Mouse (Mus musculus) myocyte (in vitro differentiated cells): Measurements from ENCODE around the gene Psenen. TPM values are rescaled to one million over a fixed set of nuclear protein-coding genes. Genes with fewer than 3 reads are reported as not detected.
A peak's percentile ranks its signal among the peaks of the same experiment; 100 is the strongest.

Experiments used
- H3K27me3 ChIP-seq: one replicate; pipeline ENCODE4 v1.6.1; 2011; ENCODE audit not compliant: control insufficient read depth, insufficient read depth, insufficient read length
- H3K36me3 ChIP-seq: one replicate; pipeline ENCODE4 v1.6.1; 2011; ENCODE audit not compliant: control insufficient read depth, insufficient read depth
- H3K4me2 ChIP-seq: one replicate; pipeline ENCODE4 v1.6.1; 2011; ENCODE audit warnings: low read depth, control low read depth
- H3K4me3 ChIP-seq: one replicate; pipeline ENCODE4 v1.5.1; 2011; ENCODE audit warnings: mild to moderate bottlenecking, control low read depth, moderate library complexity
- H3K79me2 ChIP-seq: one replicate; pipeline ENCODE4 v1.6.1; 2011; ENCODE audit not compliant: control insufficient read depth, insufficient read depth
- H3ac ChIP-seq: one replicate; pipeline ENCODE4 v1.6.1; 2011; ENCODE audit not compliant: control insufficient read depth, insufficient read length
- CEBPB ChIP-seq: IDR thresholded peaks from 2 replicates; pipeline ENCODE4 v1.6.1; 2011; ENCODE audit warnings: mild to moderate bottlenecking, moderate library complexity; ENCODE audit not compliant: poor library complexity, insufficient read depth, severe bottlenecking
- E2F4 ChIP-seq: IDR thresholded peaks from one replicate; pipeline ENCODE4 v1.6.1; 2011; ENCODE audit warnings: mild to moderate bottlenecking, control low read depth, moderate library complexity; ENCODE audit not compliant: insufficient read depth
- MAX ChIP-seq: IDR thresholded peaks from one replicate; pipeline ENCODE4 v1.6.1; 2011; ENCODE audit warnings: low read depth, mild to moderate bottlenecking, control low read depth
- MYOD1 ChIP-seq, 3 experiments: IDR thresholded peaks; one replicate each; pipeline ENCODE4 v1.6.1; 2011; ENCODE audit warnings: control low read depth in 2 of 3, low read depth in 2 of 3, mild to moderate bottlenecking in 2 of 3, moderate library complexity in 1 of 3; ENCODE audit not compliant: insufficient read length in 2 of 3, control insufficient read depth in 1 of 3
- MYOG ChIP-seq, 3 experiments: IDR thresholded peaks; one replicate each; pipeline ENCODE4 v1.6.1; 2011; ENCODE audit warnings: control low read depth in 2 of 3, low read depth in 2 of 3, mild to moderate bottlenecking in 2 of 3; ENCODE audit not compliant: insufficient read length in 2 of 3, control insufficient read depth in 1 of 3, insufficient read depth in 1 of 3
- POLR2A ChIP-seq: IDR thresholded peaks from one replicate; pipeline ENCODE4 v1.6.1; 2011; ENCODE audit warnings: low read depth, mild to moderate bottlenecking, control low read depth, moderate library complexity; ENCODE audit not compliant: insufficient read length
- POLR2AphosphoS2 ChIP-seq: IDR thresholded peaks from one replicate; pipeline ENCODE4 v1.6.1; 2011; ENCODE audit warnings: low read depth, control low read depth; ENCODE audit not compliant: insufficient read length
- REST ChIP-seq: IDR thresholded peaks from one replicate; pipeline ENCODE4 v1.6.1; 2011; ENCODE audit warnings: mild to moderate bottlenecking, control low read depth, moderate library complexity; ENCODE audit not compliant: insufficient read depth, insufficient read length
- SRF ChIP-seq: IDR thresholded peaks from one replicate; pipeline ENCODE4 v1.6.1; 2011; ENCODE audit warnings: low read depth; ENCODE audit not compliant: control insufficient read depth, insufficient read length
- TCF12 ChIP-seq: IDR thresholded peaks from one replicate; pipeline ENCODE4 v1.6.1; 2011; ENCODE audit warnings: mild to moderate bottlenecking, control low read depth; ENCODE audit not compliant: poor library complexity, insufficient read depth, severe bottlenecking
- TCF3 ChIP-seq: IDR thresholded peaks from one replicate; pipeline ENCODE4 v1.6.1; 2011; ENCODE audit warnings: low read depth, control low read depth; ENCODE audit not compliant: insufficient read length
- USF1 ChIP-seq: IDR thresholded peaks from one replicate; pipeline ENCODE4 v1.6.1; 2011; ENCODE audit warnings: low read depth, mild to moderate bottlenecking, control low read depth, moderate library complexity
- polyA plus RNA-seq: library from polyadenylated mRNA; unstranded; fragments of >200 nt; fragmentation: generic; extraction: Trizol; gene quantifications from one replicate; pipeline ENCODE4 v1.2.1, GENCODE M21; 2012; ENCODE audit warnings: missing spikeins

Gene Psenen
- polyA plus RNA-seq, 1 experiment: 169 TPM

DNA sequence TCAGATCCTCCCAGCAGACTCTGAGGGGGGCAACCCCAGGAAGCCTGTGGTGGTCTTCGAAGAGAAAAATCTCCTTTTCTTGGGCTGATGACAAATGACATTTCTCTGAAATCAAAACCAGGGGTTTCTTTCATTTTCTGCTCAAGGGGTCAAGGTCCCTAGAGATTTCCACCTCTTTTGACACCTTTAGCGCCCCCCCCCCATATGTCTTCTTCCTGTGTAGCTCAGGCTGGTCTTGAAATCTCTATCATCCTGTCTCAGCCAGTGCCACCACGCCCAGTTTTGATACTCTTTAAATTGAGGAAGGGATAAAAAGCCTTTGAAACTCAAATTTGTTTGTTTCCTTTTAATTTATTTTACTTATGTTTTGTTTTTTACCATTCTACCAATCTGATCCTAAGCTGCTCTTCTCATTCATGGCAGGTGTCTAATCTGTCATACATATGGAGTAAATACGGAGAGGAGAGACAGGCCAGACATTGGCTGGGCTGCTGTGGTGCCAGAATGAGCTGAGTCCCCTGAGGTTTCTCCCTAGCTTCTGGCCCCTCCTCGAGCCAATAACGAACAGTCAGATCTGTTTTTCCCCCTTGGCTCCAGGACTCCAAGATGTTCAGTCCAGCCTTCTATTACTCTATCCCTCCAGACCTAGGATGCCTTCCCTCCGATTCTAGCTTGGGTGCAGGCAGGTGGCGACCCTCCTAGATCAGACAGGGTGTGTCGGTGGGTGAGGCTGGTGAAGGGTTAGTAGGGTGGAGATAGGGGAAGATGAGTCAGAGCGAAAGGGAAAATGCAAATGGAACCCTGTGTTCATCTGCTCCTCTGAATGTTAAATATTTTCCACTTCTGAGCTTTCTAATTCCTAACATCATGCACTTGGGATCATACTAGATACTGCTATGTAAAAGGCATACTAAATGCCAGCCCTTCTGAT lies 30.4 kb upstream of the Psenen start:
- H3K36me3 ChIP-seq: no peaks in the 10 kb centered on the region
- H3ac ChIP-seq: no peak overlapping the region
- no peak overlapping the region for H3K4me2 ChIP-seq
- H3K27me3 ChIP-seq: peaks cover 43% of the 10 kb centered on the region
- H3K4me3 ChIP-seq: no peak overlapping the region
- TF ChIP-seq TCF12 (no peak), REST (no peak), CEBPB (no peak), POLR2A (no peak)
- no peaks in the 10 kb centered on the region for H3K79me2 ChIP-seq

DNA sequence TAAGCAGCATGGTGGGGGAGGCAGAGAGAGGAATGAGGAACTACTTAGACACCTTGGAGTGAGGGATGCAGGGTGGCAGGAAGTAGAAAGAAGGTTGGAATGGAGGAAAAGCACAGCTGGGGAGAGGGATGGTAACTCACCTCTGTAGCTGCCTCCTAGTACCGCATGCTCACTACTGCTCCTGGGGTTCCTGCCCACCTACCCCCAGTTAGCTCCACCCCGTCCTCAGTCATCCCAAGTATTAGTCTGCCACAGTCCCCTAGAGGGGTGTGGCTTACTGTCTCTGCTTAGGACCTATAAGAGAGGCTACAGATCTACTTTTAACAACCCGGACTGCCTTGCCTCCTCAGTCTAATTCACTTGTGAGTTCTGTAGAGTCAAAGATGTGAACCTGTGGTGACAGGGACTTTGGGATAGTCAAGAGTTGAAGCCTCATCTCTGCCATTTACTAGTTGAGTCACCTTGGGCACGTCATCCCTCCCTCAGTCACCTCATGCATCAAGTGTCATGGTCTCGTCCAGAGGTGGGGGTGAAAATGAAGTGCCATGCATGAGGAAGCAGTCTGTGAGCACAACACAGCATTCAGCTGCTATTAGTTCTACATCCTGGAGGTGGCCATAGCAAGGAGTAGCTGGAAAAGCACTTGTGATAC lies 29.5 kb upstream of the Psenen start:
- no peak overlapping the region for H3K4me2 ChIP-seq
- H3K4me3 ChIP-seq: no peak overlapping the region
- no peaks in the 10 kb centered on the region for H3K36me3 ChIP-seq
- H3K79me2 ChIP-seq: peaks cover 4% of the 10 kb centered on the region
- H3K27me3 ChIP-seq: peaks cover 33% of the 10 kb centered on the region
- TF ChIP-seq USF1 (no peak), REST (no peak), E2F4 (no peak), TCF12 (no peak), POLR2AphosphoS2 (peak; percentile 6), MAX (no peak), MYOG (IDR thresholded peaks at IDR 0.05; ENCODE audit: control insufficient read depth in 1 of 3, insufficient read depth in 1 of 3, insufficient read length in 2 of 3, low read depth in 2 of 3) (no peak)
- H3ac ChIP-seq: no peak overlapping the region

GRCm38 (mm10) chr7:30591605-30591951 lies 28.2 kb upstream of the Psenen start:
- Histone ChIP-seq H3K36me3 (no peaks in the 10 kb centered on the region), H3K27me3 (peaks cover 21% of the 10 kb centered on the region), H3K79me2 (peaks cover 17% of the 10 kb centered on the region), H3K4me2 (no peak overlapping the region), H3K4me3 (no peak overlapping the region), H3ac (no peak overlapping the region)
- no peak for TF ChIP-seq POLR2A
- no peak for TF ChIP-seq USF1
- TF ChIP-seq MAX: no peak
- TF ChIP-seq MYOD1 (IDR thresholded peaks at IDR 0.05; ENCODE audit: control insufficient read depth in 1 of 3, insufficient read length in 2 of 3, low read depth in 2 of 3): no peak
- no peak for TF ChIP-seq CEBPB
- TF ChIP-seq MYOG (IDR thresholded peaks at IDR 0.05; ENCODE audit: control insufficient read depth in 1 of 3, insufficient read depth in 1 of 3, insufficient read length in 2 of 3, low read depth in 2 of 3): no peak
- no peak for TF ChIP-seq POLR2AphosphoS2
- TF ChIP-seq REST: no peak
- TF ChIP-seq TCF12: no peak
- TF ChIP-seq TCF3: no peak
- TF ChIP-seq E2F4: no peak
- TF ChIP-seq SRF: no peak

- H3K4me2 ChIP-seq: no peak overlapping the region
- no peak overlapping the region for H3ac ChIP-seq
- H3K36me3 ChIP-seq: no peaks in the 10 kb centered on the region
- H3K27me3 ChIP-seq: peaks cover 19% of the 10 kb centered on the region
- H3K4me3 ChIP-seq: no peak overlapping the region
- H3K79me2 ChIP-seq: peaks cover 22% of the 10 kb centered on the region
- no peak for TF ChIP-seq SRF
- no peak for TF ChIP-seq POLR2A
- TF ChIP-seq CEBPB: no peak
Observed at GRCm38 (mm10) chr7:30590927-30591604, 27.6 kb upstream of the Psenen start.
